Mouse (Mus musculus) cortical plate, adult 2 months (tissue): ENCODE data around the gene Exd1.

ENCODE experiments used
- CTCF ChIP-seq: fragments of 200-500 bp; IDR thresholded peaks from 2 replicates; pipeline ENCODE4 v1.5.1; 2011; ENCODE audit warnings: mild to moderate bottlenecking, control low read depth, low read length; ENCODE audit not compliant: insufficient read depth; ENCODE audit errors: extremely low read depth
- POLR2A ChIP-seq: fragments of 200-500 bp; IDR thresholded peaks from 2 replicates; pipeline ENCODE4 v1.6.1; 2011; ENCODE audit warnings: mild to moderate bottlenecking, low read length, control low read depth; ENCODE audit not compliant: insufficient read depth; ENCODE audit errors: extremely low read depth

- TF ChIP-seq CTCF (no peak), POLR2A (no peak)
Observed at GRCm38 (mm10) chr2:119565284-119565683, 17.9 kb upstream of the Exd1 start.
